ENCODE assay signal across 8 mouse cellular contexts in genomic region chr15:97195628-97196027, GRCm38 (mm10). TPM values are rescaled to one million over a fixed set of nuclear protein-coding genes. Genes with fewer than 3 reads are reported as not detected.
A peak's percentile ranks its signal among the peaks of the same experiment; 100 is the strongest.
DNase-seq lines count a peak whose midpoint lies in the region; ATAC-seq and TF ChIP-seq lines count a peak whose summit lies in the region.
"Had no signal": no experiment of that assay in that cellular context is flagged by ENCODE, and none has a peak within 500 bp of the region (broad histone marks: within the 10 kb centered on the region; RNA-seq: fewer than 3 reads in every experiment).

No protein-coding gene starts in this region.

- no peak for DNase-seq in kidney, adult 11 months
- peak; percentile 82 for DNase-seq in adipocyte (ENCODE audit: low spot score)
- peak; percentile 82 for DNase-seq in lung, postnatal 0 days (ENCODE audit: low spot score)
- DNase-seq in yolk sac, embryonic 10.5 days (ENCODE audit: low spot score) = peak; percentile 32

- H3K9ac ChIP-seq in kidney, embryonic 14.5 days (ENCODE audit: low read depth, low read length) = no peak overlapping the region
- no peak overlapping the region for H3K9ac ChIP-seq in hindbrain, embryonic 13.5 days
- no peak overlapping the region for H3K9ac ChIP-seq in lung, postnatal 0 days (replicated peaks; ENCODE audit: low read depth)

- no peak overlapping the region for H3K4me3 ChIP-seq in kidney, embryonic 14.5 days (ENCODE audit: low read length)
- H3K4me3 ChIP-seq in E14TG2a.4 (replicated peaks; ENCODE audit: low read length) = no peak overlapping the region
- no peak overlapping the region for H3K4me3 ChIP-seq in hindbrain, embryonic 13.5 days
- H3K4me3 ChIP-seq in lung, postnatal 0 days (ENCODE audit: low read depth, low read length) = no peak overlapping the region

- H3K4me2 ChIP-seq in kidney, embryonic 14.5 days (replicated peaks; ENCODE audit: low read depth, low read length) = no peak overlapping the region
- H3K4me2 ChIP-seq in hindbrain, embryonic 13.5 days = no peak overlapping the region
- no peak overlapping the region for H3K4me2 ChIP-seq in lung, postnatal 0 days (replicated peaks; ENCODE audit: low read depth, low read length)

- H3K4me1 ChIP-seq in kidney, embryonic 14.5 days (ENCODE audit: control insufficient read depth, insufficient read depth, low read length) = no peaks in the 10 kb centered on the region
- no peaks in the 10 kb centered on the region for H3K4me1 ChIP-seq in E14TG2a.4 (replicated peaks; ENCODE audit: low read depth, low read length)
- no peaks in the 10 kb centered on the region for H3K4me1 ChIP-seq in hindbrain, embryonic 13.5 days (replicated peaks)
- no peaks in the 10 kb centered on the region for H3K4me1 ChIP-seq in lung, postnatal 0 days (ENCODE audit: insufficient read depth, low read depth, low read length)

- H3K27ac ChIP-seq in kidney, embryonic 14.5 days (ENCODE audit: low read depth, low read length) = no peak overlapping the region
- no peak overlapping the region for H3K27ac ChIP-seq in hindbrain, embryonic 13.5 days
- no peak overlapping the region for H3K27ac ChIP-seq in lung, postnatal 0 days (ENCODE audit: low read length)
- H3K27ac ChIP-seq: macrophage had no signal

- H3K9me3 ChIP-seq in kidney, embryonic 14.5 days (ENCODE audit: control insufficient read depth, low read length) = no peaks in the 10 kb centered on the region
- H3K9me3 ChIP-seq in E14TG2a.4 (ENCODE audit: low read length) = peaks cover 19% of the 10 kb centered on the region
- no peaks in the 10 kb centered on the region for H3K9me3 ChIP-seq in hindbrain, embryonic 13.5 days
- no peaks in the 10 kb centered on the region for H3K9me3 ChIP-seq in lung, postnatal 0 days (ENCODE audit: low read length)

- H3K36me3 ChIP-seq in kidney, embryonic 14.5 days (ENCODE audit: control insufficient read depth, insufficient read depth, low read length) = no peaks in the 10 kb centered on the region
- no peaks in the 10 kb centered on the region for H3K36me3 ChIP-seq in E14TG2a.4 (ENCODE audit: insufficient read depth, low read length)
- H3K36me3 ChIP-seq in hindbrain, embryonic 13.5 days = no peaks in the 10 kb centered on the region
- no peaks in the 10 kb centered on the region for H3K36me3 ChIP-seq in lung, postnatal 0 days (ENCODE audit: insufficient read depth, low read length)

- no peak for TF ChIP-seq EP300 in lung, postnatal 0 days (IDR thresholded peaks at IDR 0.05)

- ATAC-seq in kidney, embryonic 14.5 days (ENCODE audit: low FRiP score, low TSS enrichment) = 0 out of 2 replicates have a peak, but pooled peaks have one; percentile 49
- ATAC-seq in hindbrain, embryonic 13.5 days (ENCODE audit: low FRiP score) = peak; percentile 39; the same call in 1 of the 2 replicates
- 0 out of 2 replicates have a peak, but pooled peaks have one; percentile 16 for ATAC-seq in lung, postnatal 0 days

- H3K27me3 ChIP-seq in kidney, embryonic 14.5 days (ENCODE audit: control insufficient read depth, insufficient read depth, low read length) = no peaks in the 10 kb centered on the region
- H3K27me3 ChIP-seq in E14TG2a.4 (ENCODE audit: insufficient read depth, low read length) = no peaks in the 10 kb centered on the region
- H3K27me3 ChIP-seq in hindbrain, embryonic 13.5 days = no peaks in the 10 kb centered on the region
- H3K27me3 ChIP-seq in lung, postnatal 0 days (replicated peaks; ENCODE audit: insufficient read depth, low read length) = no peaks in the 10 kb centered on the region

- WGBS in kidney, embryonic 14.5 days = 0% methylated on average over 1 of the region's 1 CpGs
- 5% methylated on average over 1 of the region's 1 CpGs for WGBS in hindbrain, embryonic 13.5 days
- WGBS in lung, postnatal 0 days = 3% methylated on average over 1 of the region's 1 CpGs

- peak; percentile 45 for TF ChIP-seq CTCF in E14TG2a.4 (conservative IDR thresholded peaks at IDR 0.05; ENCODE audit: low read length)
- peak; percentile 73 for TF ChIP-seq CTCF in lung, postnatal 0 days (IDR thresholded peaks at IDR 0.05)

RNA-seq across cellular contexts. Expression of gene Pced1b, which starts 51.3 kb away (rescaled TPM):
- polyA plus RNA-seq in kidney, embryonic 14.5 days (2014; fragmentation: Nextera tagmentation; extraction: Ambion mirVana) = 5.4 and 8.7 TPM in 2 replicates
- 4.2 and 4.5 TPM in 2 replicates for polyA plus RNA-seq in hindbrain, embryonic 13.5 days (2015; fragmentation: Nextera tagmentation; extraction: Ambion mirVana)
- polyA plus RNA-seq in lung, postnatal 0 days (2015; fragmentation: Nextera tagmentation; extraction: Ambion mirVana) = 8.9 and 9.0 TPM in 2 replicates

RNA-seq across cellular contexts. Expression of gene Amigo2, which starts 51.5 kb away (rescaled TPM):
- polyA plus RNA-seq in kidney, embryonic 14.5 days (2014; fragmentation: Nextera tagmentation; extraction: Ambion mirVana) = 11.9 and 16.9 TPM in 2 replicates
- 7.2 and 8.7 TPM in 2 replicates for polyA plus RNA-seq in hindbrain, embryonic 13.5 days (2015; fragmentation: Nextera tagmentation; extraction: Ambion mirVana)
- polyA plus RNA-seq in lung, postnatal 0 days (2015; fragmentation: Nextera tagmentation; extraction: Ambion mirVana) = 12.3 and 12.9 TPM in 2 replicates
- polyA plus RNA-seq: macrophage had no signal
